Mouse (Mus musculus) hindbrain, embryonic 13.5 days (tissue): ENCODE measurements around the gene Crim1. TPM values are rescaled to one million over a fixed set of nuclear protein-coding genes. Genes with fewer than 3 reads are reported as not detected.
"Not testable (repeated sequence)": the region's sequence is repeated elsewhere in the genome, so short reads cannot be mapped to it uniquely, and the experiment has no call there.

ENCODE experiments used
- ATAC-seq: fragments of 200-750 bp; cut with Nextera tagmentation; 2 replicates; pipeline ENCODE4 v1.8.0; 2017; ENCODE audit warnings: moderate TSS enrichment; ENCODE audit not compliant: low FRiP score
- H3K27ac ChIP-seq: fragments of 300-500 bp; sonication (generic); 2 replicates; pipeline ENCODE4 v1.5.1; 2015; ENCODE audit warnings: inconsistent platforms, mild to moderate bottlenecking, moderate library complexity
- H3K27me3 ChIP-seq: fragments of 300-500 bp; sonication (generic); 2 replicates; pipeline ENCODE4 v1.6.1; 2015; ENCODE audit warnings: mild to moderate bottlenecking, inconsistent platforms
- H3K36me3 ChIP-seq: fragments of 300-500 bp; sonication (generic); 2 replicates; pipeline ENCODE4 v1.6.1; 2015; ENCODE audit warnings: mild to moderate bottlenecking, inconsistent platforms
- H3K4me1 ChIP-seq: fragments of 300-500 bp; sonication (generic); replicated peaks from 2 replicates; pipeline ENCODE4 v1.6.1; 2015; ENCODE audit warnings: inconsistent platforms
- H3K4me2 ChIP-seq: fragments of 300-500 bp; sonication (generic); 2 replicates; pipeline ENCODE4 v1.6.1; 2015; ENCODE audit warnings: inconsistent platforms, mild to moderate bottlenecking, moderate library complexity
- H3K4me3 ChIP-seq: fragments of 300-500 bp; sonication (generic); 2 replicates; pipeline ENCODE4 v1.5.1; 2015; ENCODE audit warnings: mild to moderate bottlenecking, inconsistent platforms
- H3K9ac ChIP-seq: fragments of 300-500 bp; sonication (generic); 2 replicates; pipeline ENCODE4 v1.6.1; 2015; ENCODE audit warnings: mild to moderate bottlenecking, inconsistent platforms
- H3K9me3 ChIP-seq: fragments of 300-500 bp; sonication (generic); 2 replicates; pipeline ENCODE4 v1.6.1; 2016; ENCODE audit warnings: inconsistent platforms
- WGBS: fragments of 180-500 bp; shearing (Covaris S2); methylation state at CpG from one replicate; pipeline ENCODE4 v1.1.7; 2015; 5-methylcytosine and 5-hydroxymethylcytosine counted together
- polyA plus RNA-seq: library from polyadenylated mRNA; unstranded; fragments of >200 nt; fragmentation: Nextera tagmentation; extraction: Ambion mirVana; gene quantifications from 2 replicates; pipeline ENCODE4 v1.2.1, GENCODE M21; 2015

Gene Crim1
- polyA plus RNA-seq, 1 experiment from 2014 or later, result 10.4 TPM

DNA sequence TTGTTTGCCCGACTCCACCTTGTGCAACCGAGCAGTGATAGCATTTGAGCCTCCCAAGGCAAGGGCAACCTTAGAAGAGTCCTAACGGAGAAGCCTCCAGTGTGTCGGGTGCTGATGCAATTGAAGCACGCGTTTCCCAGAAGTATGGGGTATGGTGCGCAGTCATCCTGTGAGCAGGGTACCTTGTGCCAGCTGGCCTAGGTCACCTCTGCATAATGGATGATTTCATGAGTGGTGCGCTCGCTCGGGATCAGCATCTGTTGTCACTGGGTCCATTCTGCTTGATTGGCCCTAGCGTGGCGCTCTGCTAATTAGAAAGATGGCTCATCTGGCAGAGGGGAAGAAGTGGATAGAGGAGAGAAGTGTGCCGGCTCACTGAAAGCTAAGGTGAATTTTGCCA lies 37.9 kb downstream of the Crim1 start:
- Histone ChIP-seq H3K9me3 (no peaks in the 10 kb centered on the region), H3K4me3 (no peak overlapping the region), H3K4me2 (no peak overlapping the region), H3K36me3 (peaks cover 5% of the 10 kb centered on the region), H3K27ac (no peak overlapping the region), H3K9ac (no peak overlapping the region), H3K4me1 (peaks cover 18% of the 10 kb centered on the region), H3K27me3 (no peaks in the 10 kb centered on the region)
- peak; percentile 73 for ATAC-seq
- 67% methylated on average over 13 of the region's 13 CpGs for WGBS

- Histone ChIP-seq H3K4me3 (no peak overlapping the region), H3K27ac (no peak overlapping the region), H3K27me3 (no peaks in the 10 kb centered on the region), H3K9ac (no peak overlapping the region), H3K36me3 (peaks cover 5% of the 10 kb centered on the region), H3K4me2 (no peak overlapping the region), H3K9me3 (no peaks in the 10 kb centered on the region), H3K4me1 (peaks cover 16% of the 10 kb centered on the region)
- ATAC-seq, result no peak
- 96% methylated on average over 4 of the region's 4 CpGs for WGBS
Observed at GRCm38 (mm10) chr17:78240161-78240560, 40.1 kb downstream of the Crim1 start.

- 78% methylated on average over 7 of the region's 7 CpGs for WGBS
- Histone ChIP-seq H3K27me3 (no peaks in the 10 kb centered on the region), H3K27ac (no peak overlapping the region), H3K4me1 (peaks cover 25% of the 10 kb centered on the region), H3K36me3 (peaks cover 5% of the 10 kb centered on the region), H3K9ac (no peak overlapping the region), H3K9me3 (no peaks in the 10 kb centered on the region), H3K4me2 (no peak overlapping the region), H3K4me3 (no peak overlapping the region)
- no peak for ATAC-seq
Observed at GRCm38 (mm10) chr17:78241238-78241637, 41.2 kb downstream of the Crim1 start.

DNA sequence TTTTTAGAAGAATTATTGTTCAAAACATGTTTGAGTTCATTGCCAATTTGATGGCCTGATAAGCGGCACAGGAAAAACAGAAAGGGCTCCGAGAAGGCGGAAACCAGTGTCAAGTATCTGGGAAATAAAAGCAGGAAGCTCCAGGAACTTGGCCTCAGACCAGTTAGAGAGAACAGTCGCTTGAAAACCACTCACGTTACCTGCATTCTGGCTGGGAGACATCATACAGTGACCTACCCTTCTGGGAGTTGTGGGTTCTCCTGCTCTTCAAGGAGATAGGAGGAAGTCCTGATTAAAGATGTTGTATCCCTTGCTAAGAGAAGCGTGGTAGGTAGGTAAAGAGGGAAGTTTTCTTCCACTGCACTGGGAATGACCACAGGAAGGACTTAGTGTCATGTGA lies 44.7 kb downstream of the Crim1 start:
- H3K4me1 ChIP-seq, result peaks cover 27% of the 10 kb centered on the region
- no peaks in the 10 kb centered on the region; the same call in 1 of the 2 replicates for H3K36me3 ChIP-seq
- no peaks in the 10 kb centered on the region for H3K9me3 ChIP-seq
- WGBS, result 82% methylated on average over 6 of the region's 6 CpGs
- H3K4me3 ChIP-seq, result no peak overlapping the region
- no peaks in the 10 kb centered on the region for H3K27me3 ChIP-seq
- no peak overlapping the region for H3K27ac ChIP-seq
- H3K4me2 ChIP-seq, result no peak overlapping the region
- H3K9ac ChIP-seq, result no peak overlapping the region
- ATAC-seq, result no peak

DNA sequence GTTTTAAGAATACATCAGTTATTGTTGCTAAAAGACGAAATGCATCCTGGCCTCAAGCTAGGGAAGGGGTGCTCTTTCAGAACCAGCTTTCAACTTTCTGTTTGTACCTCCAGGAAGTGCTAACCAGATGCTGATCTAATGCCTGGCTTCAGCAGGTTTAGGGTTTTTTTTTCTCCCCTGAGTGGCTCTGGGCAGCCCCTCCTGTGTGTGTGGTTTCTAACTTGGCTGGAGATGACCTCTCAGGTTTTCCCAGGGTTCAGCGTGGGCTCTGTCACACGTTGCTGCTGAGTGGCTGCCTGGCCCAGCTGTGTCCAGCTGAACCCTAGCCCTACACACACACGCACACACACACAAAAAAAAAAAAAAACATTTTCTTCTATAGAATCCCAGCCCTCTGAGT lies 45.4 kb downstream of the Crim1 start:
- ATAC-seq, result peak; percentile 9; the same call in 1 of the 2 replicates

GRCm38 (mm10) chr17:78246634-78247383 lies 46.8 kb downstream of the Crim1 start:
- H3K9me3 ChIP-seq, result no peaks in the 10 kb centered on the region
- H3K4me2 ChIP-seq, result no peak overlapping the region
- no peaks in the 10 kb centered on the region for H3K27me3 ChIP-seq
- no peak overlapping the region for H3K9ac ChIP-seq
- WGBS, result 43% methylated on average over 11 of the region's 11 CpGs
- H3K27ac ChIP-seq, result peak overlapping the region; percentile 48; the same call in 1 of the 2 replicates
- H3K4me1 ChIP-seq, result peaks cover 27% of the 10 kb centered on the region
- no peak for ATAC-seq
- no peak overlapping the region for H3K4me3 ChIP-seq
- no peaks in the 10 kb centered on the region for H3K36me3 ChIP-seq

More for the DNA sequence above, 45.4 kb downstream of the Crim1 start:
- Histone ChIP-seq H3K27ac (no peak overlapping the region), H3K27me3 (no peaks in the 10 kb centered on the region), H3K4me1 (peaks cover 27% of the 10 kb centered on the region), H3K4me3 (no peak overlapping the region), H3K4me2 (no peak overlapping the region), H3K36me3 (no peaks in the 10 kb centered on the region), H3K9me3 (no peaks in the 10 kb centered on the region), H3K9ac (no peak overlapping the region)
- WGBS, result 49% methylated on average over 4 of the region's 4 CpGs

DNA sequence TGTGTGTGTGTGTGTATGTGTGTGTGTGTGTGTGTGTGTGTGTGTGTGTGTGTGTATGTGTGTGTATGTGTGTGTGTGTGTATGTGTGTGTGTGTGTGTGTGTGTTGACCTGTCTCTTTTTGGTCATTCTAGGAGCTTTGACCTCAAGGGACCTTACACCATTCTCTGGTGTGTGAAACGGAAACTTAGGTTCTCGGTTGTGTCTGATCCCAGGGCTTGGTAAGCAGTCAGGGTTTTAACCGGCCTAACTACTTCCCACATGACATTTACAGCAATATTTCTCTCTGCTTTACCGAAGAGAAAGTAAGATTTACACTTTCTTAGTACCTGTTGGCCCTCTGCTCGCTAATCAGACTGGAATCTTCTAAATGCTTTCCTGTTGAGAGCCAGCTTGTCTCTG lies 48.1 kb downstream of the Crim1 start:
- Histone ChIP-seq H3K4me3 (no peak overlapping the region), H3K36me3 (no peaks in the 10 kb centered on the region), H3K4me2 (no peak overlapping the region), H3K27ac (no peak overlapping the region), H3K4me1 (peaks cover 25% of the 10 kb centered on the region), H3K9ac (no peak overlapping the region), H3K9me3 (no peaks in the 10 kb centered on the region), H3K27me3 (no peaks in the 10 kb centered on the region)
- ATAC-seq, result no peak
- WGBS, result 84% methylated on average over 5 of the region's 5 CpGs

GRCm38 (mm10) chr17:78248943-78249342 lies 48.9 kb downstream of the Crim1 start:
- Histone ChIP-seq H3K4me3 (no peak overlapping the region), H3K27me3 (no peaks in the 10 kb centered on the region), H3K9me3 (no peaks in the 10 kb centered on the region), H3K36me3 (no peaks in the 10 kb centered on the region), H3K4me1 (peaks cover 30% of the 10 kb centered on the region), H3K9ac (no peak overlapping the region), H3K4me2 (no peak overlapping the region), H3K27ac (no peak overlapping the region)
- WGBS, result 67% methylated on average over 3 of the region's 3 CpGs
- ATAC-seq, result no peak

GRCm38 (mm10) chr17:78250149-78250938 lies 50.3 kb downstream of the Crim1 start:
- Histone ChIP-seq H3K9ac (no peak overlapping the region), H3K27ac (no peak overlapping the region; the same call in 1 of the 2 replicates), H3K36me3 (no peaks in the 10 kb centered on the region), H3K4me3 (no peak overlapping the region), H3K4me2 (no peak overlapping the region), H3K27me3 (no peaks in the 10 kb centered on the region), H3K9me3 (no peaks in the 10 kb centered on the region), H3K4me1 (peaks cover 29% of the 10 kb centered on the region)
- no peak for ATAC-seq
- WGBS, result 83% methylated on average over 14 of the region's 14 CpGs

- not testable (repeated sequence) for H3K36me3 ChIP-seq, H3K27me3 ChIP-seq, H3K4me2 ChIP-seq, H3K4me3 ChIP-seq, H3K27ac ChIP-seq, ATAC-seq, H3K9ac ChIP-seq, H3K9me3 ChIP-seq
- WGBS, result 97% methylated on average over 2 of the region's 2 CpGs
- peaks cover 13% of the 10 kb centered on the region for H3K4me1 ChIP-seq
Observed at GRCm38 (mm10) chr17:78253587-78253986, 53.5 kb downstream of the Crim1 start.

DNA sequence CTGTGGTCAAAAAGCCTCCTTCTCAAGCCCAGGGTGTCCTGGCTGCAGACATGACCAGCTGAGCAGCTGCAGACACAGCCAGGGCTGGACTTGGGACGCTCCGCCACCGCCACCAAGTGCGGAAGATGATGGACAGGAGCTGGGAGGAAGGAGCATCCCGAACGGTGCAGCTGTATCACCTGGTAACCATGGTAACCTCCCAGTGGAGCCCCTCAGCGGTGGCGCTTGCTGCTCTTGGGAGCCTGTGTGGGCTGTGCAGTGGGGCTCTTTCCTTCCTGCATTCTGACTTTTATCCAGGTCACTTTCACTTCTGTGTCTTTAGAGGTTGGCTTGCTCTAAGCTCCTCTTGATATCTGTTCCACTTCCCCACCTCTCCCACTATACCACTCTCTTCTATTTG lies 54.2 kb downstream of the Crim1 start:
- peak; percentile 60 for ATAC-seq
- Histone ChIP-seq H3K9me3 (no peaks in the 10 kb centered on the region), H3K36me3 (no peaks in the 10 kb centered on the region), H3K4me3 (no peak overlapping the region), H3K4me1 (peaks cover 13% of the 10 kb centered on the region), H3K9ac (no peak overlapping the region), H3K27me3 (no peaks in the 10 kb centered on the region), H3K27ac (0 out of 2 replicates have a peak overlapping the region, but pooled peaks have one; percentile 5), H3K4me2 (0 out of 2 replicates have a peak overlapping the region, but pooled peaks have one; percentile 6)
- 44% methylated on average over 8 of the region's 8 CpGs for WGBS

DNA sequence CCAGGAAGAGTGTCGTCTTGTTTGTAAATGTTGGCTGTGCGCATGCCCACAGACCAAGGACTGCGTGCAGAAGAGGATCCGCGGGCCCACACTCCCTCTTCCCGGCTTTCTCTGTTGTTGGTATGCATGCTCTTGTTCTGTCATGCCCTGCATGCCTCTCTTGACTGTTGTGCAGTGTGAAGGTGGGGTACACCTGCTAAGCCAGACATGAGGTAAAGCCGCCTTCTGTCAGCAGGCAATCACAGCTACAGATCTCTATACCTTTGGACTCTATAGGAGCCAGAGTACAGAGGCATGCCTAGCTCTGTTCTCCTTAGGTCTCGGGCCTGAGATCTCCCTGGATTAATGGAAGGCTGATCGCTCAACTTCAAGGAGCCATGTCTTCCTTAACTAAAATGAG lies 55.7 kb downstream of the Crim1 start:
- WGBS, result 93% methylated on average over 9 of the region's 9 CpGs
- Histone ChIP-seq H3K4me1 (peaks cover 13% of the 10 kb centered on the region), H3K4me3 (no peak overlapping the region), H3K27ac (no peak overlapping the region), H3K4me2 (no peak overlapping the region), H3K27me3 (no peaks in the 10 kb centered on the region), H3K9me3 (no peaks in the 10 kb centered on the region), H3K36me3 (no peaks in the 10 kb centered on the region), H3K9ac (no peak overlapping the region)
- ATAC-seq, result no peak
